Mouse (Mus musculus) gastrocnemius, adult 2 months (tissue): ENCODE measurements at regions not wholly inside any gene's neighbourhood (a gene's known extent, or its start where the extent isn't known, plus 50 kb on each side); places are given as distances from the start of the nearest gene placed in this dataset.

ENCODE experiments used
- DNase-seq: peaks from one replicate; pipeline ENCODE4 v3.0.0; 2022
- H3K27ac ChIP-seq: fragments of 200-600 bp; 2 replicates; pipeline ENCODE4 v1.8.1; 2022; ENCODE audit warnings: mild to moderate bottlenecking
- H3K4me3 ChIP-seq: fragments of 200-600 bp; 2 replicates; pipeline ENCODE4 v1.8.1; 2022; ENCODE audit warnings: mild to moderate bottlenecking, moderate library complexity
- CTCF ChIP-seq: fragments of 200-600 bp; IDR thresholded peaks from 2 replicates; pipeline ENCODE4 v1.8.1; 2022; ENCODE audit warnings: antibody characterized with exemption, mild to moderate bottlenecking, moderate library complexity
- intact Hi-C: fragments of 180-260 bp; cut with DNase I; formaldehyde crosslinking; loops from one replicate; pipeline ENCODE4 v1.15.1; 2025

- no peak for TF ChIP-seq CTCF
- no peak for DNase-seq
- H3K27ac ChIP-seq: no peak overlapping the region
- no peak overlapping the region for H3K4me3 ChIP-seq
- intact Hi-C loops: no loop called here
Observed at GRCm38 (mm10) chr13:94670266-94670665, 118.4 kb upstream of the Tbca start.

- Histone ChIP-seq H3K27ac (no peak overlapping the region), H3K4me3 (no peak overlapping the region)
- intact Hi-C loops: no loop called here
- DNase-seq: no peak
- TF ChIP-seq CTCF: no peak
Observed at GRCm38 (mm10) chr13:94670961-94671360, 117.7 kb upstream of the Tbca start.

GRCm38 (mm10) chr13:94680492-94681168 lies 108.1 kb upstream of the Tbca start:
- Histone ChIP-seq H3K4me3 (no peak overlapping the region), H3K27ac (no peak overlapping the region)
- DNase-seq: no peak
- intact Hi-C loops: no loop called here
- no peak for TF ChIP-seq CTCF

- no peak overlapping the region for H3K4me3 ChIP-seq
- H3K27ac ChIP-seq: no peak overlapping the region
- no peak for TF ChIP-seq CTCF
- intact Hi-C loops: no loop called here
- no peak for DNase-seq
Observed at GRCm38 (mm10) chr13:94681606-94682005, 107.1 kb upstream of the Tbca start.

- Histone ChIP-seq H3K4me3 (no peak overlapping the region), H3K27ac (no peak overlapping the region)
- no peak for TF ChIP-seq CTCF
- intact Hi-C loops: no loop called here
- DNase-seq: no peak
Observed at GRCm38 (mm10) chr13:94685191-94685590, 103.5 kb upstream of the Tbca start.

GRCm38 (mm10) chr13:94687295-94687694 lies 101.4 kb upstream of the Tbca start:
- DNase-seq: no peak
- Histone ChIP-seq H3K4me3 (no peak overlapping the region), H3K27ac (no peak overlapping the region)
- no peak for TF ChIP-seq CTCF
- intact Hi-C loops: no loop called here

- intact Hi-C loops: no loop called here
- no peak for DNase-seq
- H3K27ac ChIP-seq: no peak overlapping the region
Observed at GRCm38 (mm10) chr13:94706641-94707053, 82.1 kb upstream of the Tbca start.

GRCm38 (mm10) chr13:94707371-94708280 lies 81.1 kb upstream of the Tbca start:
- no peak overlapping the region for H3K4me3 ChIP-seq
- TF ChIP-seq CTCF: no peak

More at GRCm38 (mm10) chr13:94706641-94707053, 82.1 kb upstream of the Tbca start:
- no peak for TF ChIP-seq CTCF
- H3K4me3 ChIP-seq: no peak overlapping the region

GRCm38 (mm10) chr13:94708786-94709185 lies 79.9 kb upstream of the Tbca start:
- no peak for TF ChIP-seq CTCF
- intact Hi-C loops: loop anchor here (2.0 kb wide), 1 partner anchor 232 kb away; no protein-coding TSS in a partner anchor
- no peak overlapping the region for H3K27ac ChIP-seq
- no peak overlapping the region for H3K4me3 ChIP-seq
- no peak for DNase-seq

More at GRCm38 (mm10) chr13:94707371-94708280, 81.1 kb upstream of the Tbca start:
- DNase-seq: no peak
- intact Hi-C loops: loop anchor here (2.0 kb wide), 1 partner anchor 233 kb away; no protein-coding TSS in a partner anchor
- no peak overlapping the region for H3K27ac ChIP-seq

- Histone ChIP-seq H3K4me3 (peak overlapping the region; percentile 67), H3K27ac (no peak overlapping the region)
- intact Hi-C loops: loop anchor here (2.0 to 5.0 kb wide), 2 partner anchors 157 to 231 kb away; no protein-coding TSS in a partner anchor
- peak; percentile 52 for TF ChIP-seq CTCF
- peak; percentile 60 for DNase-seq
Observed at GRCm38 (mm10) chr13:94709691-94710573, 78.8 kb upstream of the Tbca start.

GRCm38 (mm10) chr13:94710574-94711172 lies 78.0 kb upstream of the Tbca start:
- peak overlapping the region; percentile 67 for H3K4me3 ChIP-seq
- TF ChIP-seq CTCF: no peak
- intact Hi-C loops: loop anchor here (5.0 kb wide), 1 partner anchor 157 kb away; no protein-coding TSS in a partner anchor
- H3K27ac ChIP-seq: no peak overlapping the region
- no peak for DNase-seq

- DNase-seq: no peak
- Histone ChIP-seq H3K4me3 (no peak overlapping the region), H3K27ac (no peak overlapping the region)
- no peak for TF ChIP-seq CTCF
- intact Hi-C loops: loop anchor here (5.0 kb wide), 1 partner anchor 154 kb away; no protein-coding TSS in a partner anchor
Observed at GRCm38 (mm10) chr13:94713451-94713850, 75.3 kb upstream of the Tbca start.
